Comparison of ENCODE assay signal across 31 mouse cellular contexts in genomic region chr8:35979638-35980255, GRCm38 (mm10).
A peak's percentile ranks its signal among the peaks of the same experiment; 100 is the strongest.
DNase-seq lines count a peak whose midpoint lies in the region; ATAC-seq and TF ChIP-seq lines count a peak whose summit lies in the region.
"Had no signal": no experiment of that assay in that cellular context is flagged by ENCODE, and none has a peak within 500 bp of the region (broad histone marks: within the 10 kb centered on the region; RNA-seq: fewer than 3 reads in every experiment).

No protein-coding gene starts in this region.

- H3K9me3 ChIP-seq in midbrain, embryonic 13.5 days = no peaks in the 10 kb centered on the region
- no peaks in the 10 kb centered on the region for H3K9me3 ChIP-seq in midbrain, embryonic 10.5 days (replicated peaks)
- H3K9me3 ChIP-seq in forebrain, postnatal 0 days (ENCODE audit: low read length) = no peaks in the 10 kb centered on the region
- H3K9me3 ChIP-seq: embryonic facial prominence, embryonic 12.5 days; limb, embryonic 10.5 days; limb, embryonic 15.5 days had no signal

- TF ChIP-seq CTCF in forebrain, postnatal 0 days (IDR thresholded peaks at IDR 0.05; ENCODE audit: low read depth) = no peak

- H3K4me2 ChIP-seq in midbrain, embryonic 13.5 days (replicated peaks) = no peak overlapping the region
- H3K4me2 ChIP-seq in forebrain, postnatal 0 days (ENCODE audit: low read depth) = no peak overlapping the region
- H3K4me2 ChIP-seq: embryonic facial prominence, embryonic 12.5 days; heart, embryonic 11.5 days; limb, embryonic 15.5 days; lung, embryonic 14.5 days; midbrain, embryonic 11.5 days had no signal

- H3K4me1 ChIP-seq in midbrain, embryonic 13.5 days (replicated peaks) = peaks cover 17% of the 10 kb centered on the region; the same call in 1 of the 2 replicates
- H3K4me1 ChIP-seq in midbrain, embryonic 10.5 days = peaks cover 16% of the 10 kb centered on the region; the same call in 1 of the 2 replicates
- H3K4me1 ChIP-seq in forebrain, postnatal 0 days (ENCODE audit: insufficient read depth) = 0 out of 2 replicates have a peak, but pooled peaks cover 2% of the 10 kb centered on the region
- H3K4me1 ChIP-seq: embryonic facial prominence, embryonic 12.5 days; limb, embryonic 10.5 days had no signal

- no peak overlapping the region for H3K4me3 ChIP-seq in midbrain, embryonic 13.5 days (replicated peaks)
- no peak overlapping the region for H3K4me3 ChIP-seq in midbrain, embryonic 10.5 days
- no peak overlapping the region for H3K4me3 ChIP-seq in forebrain, postnatal 0 days (ENCODE audit: low read depth, low read length)
- H3K4me3 ChIP-seq: embryonic facial prominence, embryonic 12.5 days; limb, embryonic 10.5 days; limb, embryonic 15.5 days had no signal

- 0 out of 2 replicates have a peak, but pooled peaks have one; percentile 48 for ATAC-seq in midbrain, embryonic 13.5 days
- ATAC-seq in forebrain, postnatal 0 days = peak; percentile 27; the same call in 1 of the 2 replicates
- ATAC-seq: activated CD4-positive, CD25-positive, alpha-beta regulatory T cell, adult 4 months; inflammation-experienced regulatory T-cells, adult 6 months had no signal

- peak; percentile 67 for DNase-seq in heart, adult 11 months
- DNase-seq in heart, postnatal 36 days = no peak
- DNase-seq in midbrain, embryonic 10.5 days (ENCODE audit: low spot score) = no peak
- no peak for DNase-seq in forebrain, postnatal 0 days
- DNase-seq in gastrocnemius, postnatal 10 days = no peak
- DNase-seq: adrenal gland, adult 2 months; adrenal gland, postnatal 36 days; B cell, adult 2 months; cerebellum, adult 8-10 months; cerebellum, postnatal 36 days; embryo, embryonic 11 days; gastrocnemius, postnatal 14 days; heart, adult 18-20 months; heart, postnatal 4 days; kidney, adult 11 months; kidney, postnatal 14 days; layer of hippocampus, adult 9-11 months; lung, embryonic 14.5 days; lung, postnatal 14 days; thymus, adult 2 months; thymus, postnatal 36 days had no signal

- no peak overlapping the region for H3K9ac ChIP-seq in midbrain, embryonic 13.5 days (replicated peaks)
- H3K9ac ChIP-seq in forebrain, postnatal 0 days = no peak overlapping the region
- H3K9ac ChIP-seq: embryonic facial prominence, embryonic 12.5 days; limb, embryonic 15.5 days; liver, embryonic 14.5 days; lung, embryonic 14.5 days had no signal

- no peaks in the 10 kb centered on the region for H3K36me3 ChIP-seq in midbrain, embryonic 13.5 days
- no peaks in the 10 kb centered on the region for H3K36me3 ChIP-seq in midbrain, embryonic 10.5 days
- no peaks in the 10 kb centered on the region for H3K36me3 ChIP-seq in forebrain, postnatal 0 days (ENCODE audit: insufficient read depth)
- H3K36me3 ChIP-seq: embryonic facial prominence, embryonic 12.5 days; limb, embryonic 10.5 days; limb, embryonic 15.5 days had no signal

- no peaks in the 10 kb centered on the region for H3K27me3 ChIP-seq in midbrain, embryonic 13.5 days
- no peaks in the 10 kb centered on the region for H3K27me3 ChIP-seq in midbrain, embryonic 10.5 days (ENCODE audit: low read depth, poor library complexity, severe bottlenecking)
- no peaks in the 10 kb centered on the region for H3K27me3 ChIP-seq in forebrain, postnatal 0 days (ENCODE audit: insufficient read depth, low read length)
- H3K27me3 ChIP-seq: CH12.LX; embryonic facial prominence, embryonic 12.5 days; limb, embryonic 15.5 days had no signal

- H3K27ac ChIP-seq in midbrain, embryonic 13.5 days = no peak overlapping the region
- no peak overlapping the region for H3K27ac ChIP-seq in midbrain, embryonic 10.5 days (replicated peaks)
- no peak overlapping the region for H3K27ac ChIP-seq in forebrain, postnatal 0 days (ENCODE audit: low read depth, low read length)
- H3K27ac ChIP-seq: embryonic facial prominence, embryonic 12.5 days; limb, embryonic 10.5 days; limb, embryonic 15.5 days; liver, embryonic 14.5 days had no signal

- intact Hi-C loops in heart, postnatal 36 days (cut with DNase I) = no loop called here

- 79% methylated on average over 9 of the region's 9 CpGs for WGBS in midbrain, embryonic 13.5 days
- WGBS in midbrain, embryonic 10.5 days = 92% methylated on average over 9 of the region's 9 CpGs
- 48% methylated on average over 9 of the region's 9 CpGs for WGBS in forebrain, postnatal 0 days
